Mouse (Mus musculus): ENCODE measurements around the gene Dpp4. TPM values are rescaled to one million over a fixed set of nuclear protein-coding genes. Genes with fewer than 3 reads are reported as not detected.
A peak's percentile ranks its signal among the peaks of the same experiment; 100 is the strongest.

Gene Dpp4
- polyA plus RNA-seq, 1 experiment from 2014 or later: 2.0 TPM

DNA sequence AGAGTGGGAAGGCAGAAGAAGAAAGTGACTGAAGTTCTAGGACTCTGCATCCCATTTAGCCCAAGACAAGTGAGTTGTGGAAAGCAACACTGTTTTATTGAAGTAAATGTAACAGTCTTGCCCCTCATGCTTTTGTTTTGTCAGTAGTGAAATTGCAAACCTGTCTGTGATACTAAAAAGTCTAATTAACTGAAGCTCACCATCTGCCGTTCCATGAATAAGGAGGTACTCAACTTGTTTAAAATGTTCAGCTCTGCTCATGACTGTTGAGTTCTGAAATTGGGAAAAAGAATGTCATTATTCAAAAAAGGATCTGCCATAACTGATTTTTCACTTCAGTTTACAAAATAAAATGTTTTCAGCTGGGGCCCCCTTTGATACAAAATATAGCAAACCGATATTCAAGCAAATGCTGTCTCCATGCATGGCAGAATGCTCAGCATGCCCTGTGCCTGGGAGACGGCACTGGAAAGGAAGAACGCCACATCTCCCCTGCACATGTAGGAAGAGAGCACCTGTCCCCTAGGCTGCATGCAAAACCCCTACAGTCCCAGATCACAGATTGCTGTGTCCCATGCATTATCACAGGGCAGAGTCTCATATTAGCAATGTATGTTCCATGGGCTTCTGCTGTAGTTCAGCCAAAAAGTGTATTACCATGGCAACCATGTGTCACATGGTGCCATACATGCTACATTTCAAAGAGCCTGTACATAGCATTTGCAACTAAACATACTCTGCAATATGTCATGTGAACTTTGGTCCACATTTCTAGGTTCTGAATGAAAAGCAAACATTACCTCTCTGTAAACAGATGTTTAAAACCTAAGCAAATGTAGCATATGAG, 77.4 kb downstream of the Dpp4 start:
- no peak overlapping the region for H3K27ac ChIP-seq (ENCODE audit: low read depth, low read length)
- no peak; the same call in 1 of the 2 replicates for ATAC-seq
- H3K4me1 ChIP-seq (ENCODE audit: control insufficient read depth, insufficient read depth, low read depth, low read length): no peaks in the 10 kb centered on the region
- H3K9me3 ChIP-seq (ENCODE audit: control insufficient read depth, low read length): no peaks in the 10 kb centered on the region
- 81% methylated on average over 4 of the region's 4 CpGs for WGBS
- no peaks in the 10 kb centered on the region for H3K27me3 ChIP-seq (replicated peaks; ENCODE audit: control insufficient read depth, insufficient read depth, low read length)
- no peak overlapping the region for H3K4me2 ChIP-seq (ENCODE audit: low read length)
- H3K9ac ChIP-seq (ENCODE audit: low read depth, low read length): no peak overlapping the region
- H3K4me3 ChIP-seq (ENCODE audit: low read length): no peak overlapping the region
- H3K36me3 ChIP-seq (ENCODE audit: control insufficient read depth, insufficient read depth, low read length): no peaks in the 10 kb centered on the region

DNA sequence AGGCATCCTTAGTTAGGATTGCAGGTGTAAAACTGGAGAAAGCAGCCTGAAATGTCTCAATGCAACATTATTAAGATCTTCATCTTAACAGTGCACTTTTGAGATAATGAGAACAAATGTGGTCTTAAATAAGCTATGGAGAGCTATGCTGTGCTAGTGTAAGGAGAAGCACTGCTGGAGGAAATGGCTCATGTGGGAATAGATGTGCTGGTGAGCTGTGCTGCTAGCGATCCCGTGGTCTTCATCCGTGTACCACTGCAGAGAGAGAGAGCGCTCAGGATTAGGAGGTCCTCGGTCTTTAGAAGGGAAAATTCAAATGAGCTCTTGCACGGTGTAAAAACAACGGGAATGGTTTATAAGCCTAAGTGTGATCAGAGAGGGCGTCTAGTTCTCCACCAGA, 79.6 kb downstream of the Dpp4 start:
- no peaks in the 10 kb centered on the region for H3K9me3 ChIP-seq (ENCODE audit: control insufficient read depth, low read length)
- no peaks in the 10 kb centered on the region for H3K4me1 ChIP-seq (ENCODE audit: control insufficient read depth, insufficient read depth, low read depth, low read length)
- WGBS: 78% methylated on average over 8 of the region's 8 CpGs
- H3K36me3 ChIP-seq (ENCODE audit: control insufficient read depth, insufficient read depth, low read length): no peaks in the 10 kb centered on the region
- no peaks in the 10 kb centered on the region for H3K27me3 ChIP-seq (replicated peaks; ENCODE audit: control insufficient read depth, insufficient read depth, low read length)
- no peak overlapping the region for H3K27ac ChIP-seq (ENCODE audit: low read depth, low read length)
- H3K4me2 ChIP-seq (ENCODE audit: low read length): no peak overlapping the region
- no peak overlapping the region for H3K4me3 ChIP-seq (ENCODE audit: low read length)
- ATAC-seq: peak; percentile 68
- no peak overlapping the region for H3K9ac ChIP-seq (ENCODE audit: low read depth, low read length)

DNA sequence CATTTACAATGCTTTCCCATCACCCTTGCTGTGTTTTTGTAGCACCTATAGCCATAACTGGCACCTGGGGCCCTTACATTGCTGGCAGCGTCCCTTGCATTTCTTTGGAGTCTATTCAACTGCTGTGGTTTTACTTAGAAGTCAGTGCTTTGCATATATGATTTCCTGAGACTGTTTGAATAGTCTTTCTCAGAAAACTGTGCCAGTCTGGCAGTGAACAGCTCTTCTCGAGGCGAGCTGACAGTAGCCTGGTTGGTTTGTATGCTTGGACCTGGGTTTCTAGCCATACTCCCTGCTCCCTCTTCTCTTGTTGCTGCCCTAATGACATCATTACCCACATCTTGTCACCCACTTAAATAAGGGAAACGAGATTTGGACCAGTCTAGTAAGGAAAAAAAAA, 80.1 kb downstream of the Dpp4 start:
- H3K27ac ChIP-seq (ENCODE audit: low read depth, low read length): no peak overlapping the region
- H3K36me3 ChIP-seq (ENCODE audit: control insufficient read depth, insufficient read depth, low read length): no peaks in the 10 kb centered on the region
- no peak overlapping the region for H3K9ac ChIP-seq (ENCODE audit: low read depth, low read length)
- no peaks in the 10 kb centered on the region for H3K27me3 ChIP-seq (replicated peaks; ENCODE audit: control insufficient read depth, insufficient read depth, low read length)
- no peak overlapping the region for H3K4me3 ChIP-seq (ENCODE audit: low read length)
- no peaks in the 10 kb centered on the region for H3K9me3 ChIP-seq (ENCODE audit: control insufficient read depth, low read length)
- ATAC-seq: no peak
- 47% methylated on average over 4 of the region's 4 CpGs for WGBS
- no peaks in the 10 kb centered on the region for H3K4me1 ChIP-seq (ENCODE audit: control insufficient read depth, insufficient read depth, low read depth, low read length)
- H3K4me2 ChIP-seq (ENCODE audit: low read length): no peak overlapping the region

DNA sequence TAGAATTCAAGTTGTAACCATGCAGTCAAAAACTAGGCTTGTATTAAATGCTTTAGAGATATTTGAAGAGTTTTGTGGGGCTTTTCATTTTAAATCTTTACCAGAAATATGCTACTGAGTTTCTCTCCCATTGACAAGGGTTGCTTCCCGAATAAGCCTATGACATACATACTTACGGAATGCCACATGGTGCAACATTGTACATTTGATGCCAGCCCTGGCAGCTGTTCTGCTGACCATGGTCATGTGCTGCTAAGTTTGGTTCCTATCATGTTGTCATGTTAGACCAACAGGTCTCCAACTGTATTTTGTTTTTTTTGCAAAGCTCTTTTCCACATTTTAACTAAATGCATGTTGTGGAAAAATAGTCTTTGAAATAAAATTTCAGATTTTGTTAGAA, 86.6 kb downstream of the Dpp4 start:
- Histone ChIP-seq H3K9ac (ENCODE audit: low read depth, low read length) (no peak overlapping the region), H3K4me3 (ENCODE audit: low read length) (no peak overlapping the region), H3K36me3 (ENCODE audit: control insufficient read depth, insufficient read depth, low read length) (no peaks in the 10 kb centered on the region), H3K4me2 (ENCODE audit: low read length) (no peak overlapping the region), H3K27ac (ENCODE audit: low read depth, low read length) (no peak overlapping the region), H3K27me3 (replicated peaks; ENCODE audit: control insufficient read depth, insufficient read depth, low read length) (no peaks in the 10 kb centered on the region), H3K4me1 (ENCODE audit: control insufficient read depth, insufficient read depth, low read depth, low read length) (no peaks in the 10 kb centered on the region), H3K9me3 (ENCODE audit: control insufficient read depth, low read length) (no peaks in the 10 kb centered on the region)
- WGBS: 87% methylated on average over 2 of the region's 2 CpGs
- ATAC-seq: no peak

DNA sequence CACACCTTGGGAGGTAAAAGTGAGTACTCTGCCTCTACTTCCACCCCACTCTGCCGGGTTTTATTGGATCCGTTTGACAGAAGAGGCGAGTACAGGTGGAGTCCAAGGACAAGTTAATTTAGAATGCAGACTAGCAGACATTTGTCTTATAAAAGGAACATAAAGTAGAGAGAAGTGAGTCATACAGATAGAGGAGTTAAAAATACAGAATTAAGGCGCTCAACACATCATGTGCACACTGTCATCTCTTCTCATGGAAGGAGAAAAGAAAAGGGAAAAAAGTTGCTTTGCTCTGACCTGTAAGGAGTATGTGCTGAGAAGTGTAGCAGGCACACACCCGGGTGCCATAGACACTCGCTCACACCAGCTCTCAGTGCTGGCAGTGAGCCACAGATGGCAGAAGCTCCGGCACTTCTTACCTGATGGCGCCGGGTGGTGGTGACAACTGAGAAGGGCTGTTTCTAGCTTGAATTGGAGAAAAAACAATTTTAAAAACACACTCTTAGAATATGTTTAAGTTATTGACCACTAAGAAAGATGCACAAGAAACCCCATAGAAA, 88.9 kb downstream of the Dpp4 start:
- Histone ChIP-seq H3K27me3 (replicated peaks; ENCODE audit: control insufficient read depth, insufficient read depth, low read length) (no peaks in the 10 kb centered on the region), H3K4me1 (ENCODE audit: control insufficient read depth, insufficient read depth, low read depth, low read length) (no peaks in the 10 kb centered on the region), H3K4me3 (ENCODE audit: low read length) (no peak overlapping the region), H3K9me3 (ENCODE audit: control insufficient read depth, low read length) (no peaks in the 10 kb centered on the region), H3K27ac (ENCODE audit: low read depth, low read length) (no peak overlapping the region), H3K36me3 (ENCODE audit: control insufficient read depth, insufficient read depth, low read length) (no peaks in the 10 kb centered on the region), H3K9ac (ENCODE audit: low read depth, low read length) (no peak overlapping the region), H3K4me2 (ENCODE audit: low read length) (no peak overlapping the region)
- WGBS: 78% methylated on average over 9 of the region's 9 CpGs
- ATAC-seq: no peak

DNA sequence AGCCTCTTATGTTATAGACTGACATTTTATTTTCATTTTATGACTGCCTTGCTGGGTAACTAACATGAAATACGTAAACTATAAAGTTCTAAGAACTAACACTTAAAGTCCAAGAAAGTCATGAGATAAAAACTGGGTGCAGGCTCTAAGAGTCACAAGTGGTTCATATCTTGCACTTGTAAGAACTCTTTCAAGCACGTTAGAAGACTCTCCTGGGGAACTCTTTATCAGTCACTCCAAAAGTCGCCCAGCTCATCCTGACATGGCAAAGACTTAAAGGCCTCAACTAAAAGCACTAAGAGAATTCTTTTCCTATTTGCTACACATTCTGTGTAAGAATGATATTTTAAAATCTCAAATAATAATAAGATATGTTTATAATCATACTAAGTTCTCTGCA, 92.5 kb downstream of the Dpp4 start:
- Histone ChIP-seq H3K4me1 (ENCODE audit: control insufficient read depth, insufficient read depth, low read depth, low read length) (no peaks in the 10 kb centered on the region), H3K27ac (ENCODE audit: low read depth, low read length) (no peak overlapping the region), H3K9me3 (ENCODE audit: control insufficient read depth, low read length) (no peaks in the 10 kb centered on the region), H3K9ac (ENCODE audit: low read depth, low read length) (no peak overlapping the region), H3K36me3 (ENCODE audit: control insufficient read depth, insufficient read depth, low read length) (no peaks in the 10 kb centered on the region), H3K4me3 (ENCODE audit: low read length) (no peak overlapping the region), H3K27me3 (replicated peaks; ENCODE audit: control insufficient read depth, insufficient read depth, low read length) (no peaks in the 10 kb centered on the region), H3K4me2 (ENCODE audit: low read length) (no peak overlapping the region)
- ATAC-seq: no peak
- WGBS: 87% methylated on average over 3 of the region's 3 CpGs

DNA sequence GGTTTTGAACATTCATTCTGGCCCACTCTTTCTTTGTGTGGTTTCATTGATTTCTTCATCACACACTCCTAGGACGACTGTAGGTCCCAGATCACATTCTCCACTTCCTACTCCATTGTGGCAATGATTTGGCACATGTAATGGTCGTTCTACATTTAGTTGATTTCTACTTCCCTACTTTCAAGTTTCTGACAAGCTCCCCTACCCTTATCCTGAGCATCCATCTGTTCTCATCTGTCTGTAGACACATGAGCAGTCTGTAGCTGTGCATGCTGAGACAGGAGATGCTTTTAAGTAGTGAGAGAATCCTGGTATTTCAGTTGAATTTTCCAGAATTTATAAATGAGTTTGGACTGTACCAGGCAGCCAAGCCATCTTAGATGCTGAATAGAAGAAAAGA, 95.1 kb downstream of the Dpp4 start:
- H3K9ac ChIP-seq (ENCODE audit: low read depth, low read length): no peak overlapping the region
- no peaks in the 10 kb centered on the region for H3K36me3 ChIP-seq (ENCODE audit: control insufficient read depth, insufficient read depth, low read length)
- no peak overlapping the region for H3K27ac ChIP-seq (ENCODE audit: low read depth, low read length)
- 76% methylated on average over 2 of the region's 2 CpGs for WGBS
- no peaks in the 10 kb centered on the region for H3K27me3 ChIP-seq (replicated peaks; ENCODE audit: control insufficient read depth, insufficient read depth, low read length)
- H3K4me2 ChIP-seq (ENCODE audit: low read length): no peak overlapping the region
- no peak for ATAC-seq
- no peaks in the 10 kb centered on the region for H3K4me1 ChIP-seq (ENCODE audit: control insufficient read depth, insufficient read depth, low read depth, low read length)
- no peaks in the 10 kb centered on the region for H3K9me3 ChIP-seq (ENCODE audit: control insufficient read depth, low read length)
- H3K4me3 ChIP-seq (ENCODE audit: low read length): no peak overlapping the region

DNA sequence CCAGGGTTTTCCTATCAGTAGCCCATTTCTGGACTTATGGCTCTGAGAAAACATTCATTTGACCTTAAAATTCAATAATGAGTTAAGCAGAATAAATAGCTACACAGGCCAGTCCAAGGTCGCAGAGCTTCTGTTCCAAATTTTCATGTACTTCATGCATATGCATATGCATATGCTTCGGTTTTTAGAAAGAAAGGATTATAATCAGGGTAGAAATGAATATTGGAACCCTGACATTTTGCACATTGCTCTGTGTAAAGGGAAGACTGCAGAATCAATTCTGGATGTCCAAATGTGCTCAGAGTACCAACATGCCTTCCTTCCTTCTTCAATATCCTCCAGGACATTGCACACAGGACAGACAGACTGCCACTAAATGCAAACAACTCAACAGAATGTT, 104.6 kb downstream of the Dpp4 start:
- H3K4me2 ChIP-seq (ENCODE audit: low read length): no peak overlapping the region

DNA sequence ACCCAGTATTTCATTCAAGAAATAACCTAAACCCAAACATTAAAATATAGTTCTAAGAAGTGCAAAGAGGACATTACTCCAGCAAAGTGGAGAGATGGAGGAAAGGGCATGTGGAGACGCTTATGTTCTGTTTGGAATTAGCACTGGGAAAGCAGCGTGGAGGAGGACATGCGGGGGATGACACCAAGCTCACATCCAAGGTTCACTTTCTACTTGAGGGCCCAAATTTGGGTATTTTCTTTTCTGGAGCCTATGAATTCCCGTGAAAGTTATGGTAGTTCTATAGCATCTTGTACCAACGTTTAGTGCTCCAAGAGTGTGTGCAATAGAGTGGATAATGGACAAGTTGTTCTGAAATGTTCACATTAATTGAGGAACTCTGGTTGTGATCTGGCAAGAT, 105.1 kb downstream of the Dpp4 start:
- no peaks in the 10 kb centered on the region for H3K9me3 ChIP-seq (ENCODE audit: control insufficient read depth, low read length)
- ATAC-seq: no peak
- no peaks in the 10 kb centered on the region for H3K27me3 ChIP-seq (replicated peaks; ENCODE audit: control insufficient read depth, insufficient read depth, low read length)
- WGBS: 86% methylated on average over 5 of the region's 5 CpGs
- H3K9ac ChIP-seq (ENCODE audit: low read depth, low read length): no peak overlapping the region
- H3K4me1 ChIP-seq (ENCODE audit: control insufficient read depth, insufficient read depth, low read depth, low read length): no peaks in the 10 kb centered on the region
- no peak overlapping the region for H3K27ac ChIP-seq (ENCODE audit: low read depth, low read length)
- H3K4me3 ChIP-seq (ENCODE audit: low read length): no peak overlapping the region
- no peak overlapping the region for H3K4me2 ChIP-seq (ENCODE audit: low read length)
- H3K36me3 ChIP-seq (ENCODE audit: control insufficient read depth, insufficient read depth, low read length): no peaks in the 10 kb centered on the region

More for the DNA sequence above, 104.6 kb downstream of the Dpp4 start:
- Histone ChIP-seq H3K27ac (ENCODE audit: low read depth, low read length) (no peak overlapping the region), H3K9me3 (ENCODE audit: control insufficient read depth, low read length) (no peaks in the 10 kb centered on the region), H3K9ac (ENCODE audit: low read depth, low read length) (no peak overlapping the region), H3K4me1 (ENCODE audit: control insufficient read depth, insufficient read depth, low read depth, low read length) (no peaks in the 10 kb centered on the region), H3K27me3 (replicated peaks; ENCODE audit: control insufficient read depth, insufficient read depth, low read length) (no peaks in the 10 kb centered on the region), H3K4me3 (ENCODE audit: low read length) (no peak overlapping the region), H3K36me3 (ENCODE audit: control insufficient read depth, insufficient read depth, low read length) (no peaks in the 10 kb centered on the region)
- no peak for ATAC-seq
- 78% methylated on average over 2 of the region's 2 CpGs for WGBS
